Mouse (Mus musculus) adrenal gland, postnatal 36 days (tissue): ENCODE measurements around the gene Ror2. TPM values are rescaled to one million over a fixed set of nuclear protein-coding genes. Genes with fewer than 3 reads are reported as not detected.

Experiments used
- DNase-seq, 2 experiments: peaks; one replicate each; pipeline ENCODE4 v3.0.0; 2021; ENCODE audit warnings: mixed read lengths in 1 of 2
- total RNA-seq, 2 experiments: library from RNA; stranded (reverse); gene quantifications; 2 replicates each; pipeline ENCODE4 v1.2.3; 2021

Gene Ror2
- total RNA-seq, 2 experiments from 2014 or later: 5.3 to 7.6 TPM

GRCm38 (mm10) chr13:53274771-53275170 lies 11.2 kb downstream of the Ror2 start:
- DNase-seq: no peak

- no peak for DNase-seq
These were observed 14.3 kb downstream of the Ror2 start for GRCm38 (mm10) chr13:53271595-53271994.

- no peak for DNase-seq
These were observed 15.4 kb downstream of the Ror2 start for GRCm38 (mm10) chr13:53270549-53270948.

GRCm38 (mm10) chr13:53268541-53268940 lies 17.4 kb downstream of the Ror2 start:
- DNase-seq: no peak

GRCm38 (mm10) chr13:53267849-53268248 lies 18.1 kb downstream of the Ror2 start:
- DNase-seq: no peak

GRCm38 (mm10) chr13:53267155-53267554 lies 18.8 kb downstream of the Ror2 start:
- DNase-seq: no peak

GRCm38 (mm10) chr13:53266543-53266951 lies 19.4 kb downstream of the Ror2 start:
- no peak for DNase-seq

- DNase-seq: no peak
These were observed 21.0 kb downstream of the Ror2 start for GRCm38 (mm10) chr13:53264896-53265295.

- DNase-seq: peak; percentile 33 to 61
These were observed 23.2 kb downstream of the Ror2 start for GRCm38 (mm10) chr13:53262509-53263250.

GRCm38 (mm10) chr13:53261106-53261771 lies 24.7 kb downstream of the Ror2 start:
- peak; percentile 68 to 77 for DNase-seq

GRCm38 (mm10) chr13:53258943-53259342 lies 27.0 kb downstream of the Ror2 start:
- no peak for DNase-seq

GRCm38 (mm10) chr13:53258497-53258896 lies 27.4 kb downstream of the Ror2 start:
- no peak for DNase-seq

- no peak for DNase-seq
These were observed 32.7 kb downstream of the Ror2 start for GRCm38 (mm10) chr13:53253255-53253654.

- no peak for DNase-seq
These were observed 37.1 kb downstream of the Ror2 start for GRCm38 (mm10) chr13:53248586-53249401.

GRCm38 (mm10) chr13:53248080-53248479 lies 37.8 kb downstream of the Ror2 start:
- no peak for DNase-seq

- DNase-seq: no peak
These were observed 38.7 kb downstream of the Ror2 start for GRCm38 (mm10) chr13:53247175-53247574.

GRCm38 (mm10) chr13:53244151-53244550 lies 41.8 kb downstream of the Ror2 start:
- peak; percentile 23 to 26 for DNase-seq

GRCm38 (mm10) chr13:53237455-53237854 lies 48.5 kb downstream of the Ror2 start:
- DNase-seq: no peak

GRCm38 (mm10) chr13:53236434-53237401 lies 49.2 kb downstream of the Ror2 start:
- DNase-seq: peak; percentile 53 to 66

GRCm38 (mm10) chr13:53235953-53236352 lies 50.0 kb downstream of the Ror2 start:
- no peak for DNase-seq

GRCm38 (mm10) chr13:53234844-53235243 lies 51.1 kb downstream of the Ror2 start:
- no peak for DNase-seq
